Mouse (Mus musculus) CD4-positive, CD25-positive, alpha-beta regulatory T cell, adult 2 months (primary cell): ENCODE results near the gene Erc2.

ENCODE experiments used
- DNase-seq: peaks from one replicate; pipeline ENCODE4 v3.0.0-alpha.2; 2012; ENCODE audit warnings: low read depth, low spot score

Gene Erc2

GRCm38 (mm10) chr14:27775367-27775766 is 153.1 kb downstream of the Erc2 start:
- DNase-seq, result no peak

GRCm38 (mm10) chr14:27778503-27778902 is 156.3 kb downstream of the Erc2 start:
- DNase-seq, result no peak

- no peak for DNase-seq
Measured at GRCm38 (mm10) chr14:27778982-27779701, 156.9 kb downstream of the Erc2 start.

- DNase-seq, result no peak
Measured at GRCm38 (mm10) chr14:27781221-27781620, 159.0 kb downstream of the Erc2 start.

GRCm38 (mm10) chr14:27784826-27785225 is 162.6 kb downstream of the Erc2 start:
- no peak for DNase-seq

- DNase-seq, result no peak
Measured at GRCm38 (mm10) chr14:27785562-27785961, 163.3 kb downstream of the Erc2 start.

GRCm38 (mm10) chr14:27789066-27789898 is 167.1 kb downstream of the Erc2 start:
- no peak for DNase-seq

- DNase-seq, result no peak
Measured at GRCm38 (mm10) chr14:27798184-27798934, 176.1 kb downstream of the Erc2 start.

- no peak for DNase-seq
Measured at GRCm38 (mm10) chr14:27800766-27801165, 178.5 kb downstream of the Erc2 start.

- peak; percentile 36 for DNase-seq
Measured at GRCm38 (mm10) chr14:27803961-27804360, 181.7 kb downstream of the Erc2 start.

- no peak for DNase-seq
Measured at GRCm38 (mm10) chr14:27805064-27805463, 182.8 kb downstream of the Erc2 start.

GRCm38 (mm10) chr14:27808080-27808479 is 185.9 kb downstream of the Erc2 start:
- peak; percentile 37 for DNase-seq

GRCm38 (mm10) chr14:27808523-27809114 is 186.4 kb downstream of the Erc2 start:
- DNase-seq, result no peak

GRCm38 (mm10) chr14:27810790-27811189 is 188.6 kb downstream of the Erc2 start:
- DNase-seq, result no peak

- DNase-seq, result no peak
Measured at GRCm38 (mm10) chr14:27811649-27812048, 189.4 kb downstream of the Erc2 start.

- no peak for DNase-seq
Measured at GRCm38 (mm10) chr14:27815739-27816138, 193.5 kb downstream of the Erc2 start.

- no peak for DNase-seq
Measured at GRCm38 (mm10) chr14:27818986-27819385, 196.8 kb downstream of the Erc2 start.

- no peak for DNase-seq
Measured at GRCm38 (mm10) chr14:27821801-27822200, 199.6 kb downstream of the Erc2 start.

- DNase-seq, result no peak
Measured at GRCm38 (mm10) chr14:27822566-27822965, 200.3 kb downstream of the Erc2 start.

GRCm38 (mm10) chr14:27823048-27823447 is 200.8 kb downstream of the Erc2 start:
- DNase-seq, result no peak

- no peak for DNase-seq
Measured at GRCm38 (mm10) chr14:27823897-27824296, 201.7 kb downstream of the Erc2 start.

GRCm38 (mm10) chr14:27826829-27827228 is 204.6 kb downstream of the Erc2 start:
- no peak for DNase-seq
